Mouse (Mus musculus): ENCODE measurements at regions not wholly inside any gene's neighbourhood (a gene's known extent, or its start where the extent isn't known, plus 50 kb on each side); places are given as distances from the start of the nearest gene placed in this dataset.

DNA sequence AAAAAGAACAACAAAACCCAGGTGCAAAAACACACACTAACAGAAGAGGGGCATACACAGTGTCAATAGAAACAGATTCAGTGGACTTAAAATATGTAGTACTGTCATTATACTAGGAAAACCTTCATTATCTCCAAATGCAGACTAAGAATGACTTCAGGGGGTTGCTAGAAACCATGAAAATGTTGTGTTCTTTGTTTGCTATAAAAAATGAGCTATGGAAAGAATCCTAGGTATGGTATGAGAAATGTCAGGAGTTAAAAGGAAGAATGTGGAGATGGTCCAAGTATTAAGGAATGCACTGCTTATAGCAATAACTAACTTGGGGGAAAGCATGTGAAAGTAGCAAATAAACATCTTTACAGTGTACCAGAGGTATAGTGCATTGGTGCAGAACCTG is 910.2 kb upstream of the B3galt2 start:
- no peak overlapping the region for H3K9ac ChIP-seq (ENCODE audit: insufficient read depth, low read depth, low read length, poor library complexity, severe bottlenecking)
- H3K4me3 ChIP-seq (ENCODE audit: insufficient read depth in 1 of 2, low read depth in 1 of 2, low read length in 2 of 2, poor library complexity in 1 of 2, severe bottlenecking in 1 of 2), result no peak overlapping the region
- H3K4me1 ChIP-seq (ENCODE audit: control insufficient read depth in 2 of 2, insufficient read depth in 2 of 2, low read length in 2 of 2, poor library complexity in 1 of 2), result no peaks in the 10 kb centered on the region
- no peak for DNase-seq (ENCODE audit: low read depth, low spot score)
- no peak overlapping the region for H3K27ac ChIP-seq (ENCODE audit: insufficient read depth, low read depth, low read length, poor library complexity, severe bottlenecking)
- in situ Hi-C loops (cut with MboI; ENCODE audit: low sequenced_read_pairs in 2 of 2, unreplicated experiment in 2 of 2), result no loop called here
- H3K36me3 ChIP-seq (ENCODE audit: control insufficient read depth, insufficient read depth, low read length, poor library complexity, severe bottlenecking), result no peaks in the 10 kb centered on the region
- H3K9me3 ChIP-seq (ENCODE audit: control insufficient read depth, insufficient read depth, low read depth, low read length), result no peaks in the 10 kb centered on the region
- TF ChIP-seq CHD2 (IDR thresholded peaks at IDR 0.05; ENCODE audit: low read depth, low read length) (no peak), ZC3H11A (IDR thresholded peaks at IDR 0.05; ENCODE audit: borderline replicate concordance, low read depth, low read length) (no peak)

DNA sequence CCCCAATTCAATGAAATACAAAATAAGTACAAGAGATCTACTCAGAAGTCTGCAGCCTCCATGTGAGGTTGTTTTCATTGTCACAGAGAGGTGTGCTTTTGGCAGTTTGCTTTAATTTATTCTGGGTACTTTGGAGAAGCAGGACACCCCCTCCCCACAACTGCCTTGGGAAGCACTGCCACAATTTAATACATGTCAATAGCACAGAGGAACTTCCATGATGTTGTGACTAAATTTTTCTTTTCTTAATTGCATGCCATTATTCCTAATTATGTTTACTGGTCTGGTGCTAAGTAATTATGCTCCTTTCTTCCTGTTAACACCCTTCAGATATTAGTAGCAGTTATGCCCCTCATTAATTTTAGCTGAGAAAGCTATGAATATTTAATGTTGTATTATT is 906.4 kb upstream of the B3galt2 start:
- no peak for TF ChIP-seq ZC3H11A (IDR thresholded peaks at IDR 0.05; ENCODE audit: borderline replicate concordance, low read depth, low read length)
- no peak for TF ChIP-seq MAFK (IDR thresholded peaks at IDR 0.05; ENCODE audit: insufficient read depth, low read depth, low read length)
- in situ Hi-C loops (cut with MboI; ENCODE audit: low sequenced_read_pairs in 2 of 2, unreplicated experiment in 2 of 2), result no loop called here
- Histone ChIP-seq H3K4me1 (ENCODE audit: control insufficient read depth in 2 of 2, insufficient read depth in 2 of 2, low read length in 2 of 2, poor library complexity in 1 of 2) (no peaks in the 10 kb centered on the region), H3K9me3 (ENCODE audit: control insufficient read depth, insufficient read depth, low read depth, low read length) (no peaks in the 10 kb centered on the region), H3K36me3 (ENCODE audit: control insufficient read depth, insufficient read depth, low read length, poor library complexity, severe bottlenecking) (no peaks in the 10 kb centered on the region), H3K9ac (ENCODE audit: insufficient read depth, low read depth, low read length, poor library complexity, severe bottlenecking) (no peak overlapping the region), H3K27ac (ENCODE audit: insufficient read depth, low read depth, low read length, poor library complexity, severe bottlenecking) (no peak overlapping the region), H3K4me3 (ENCODE audit: insufficient read depth in 1 of 2, low read depth in 1 of 2, low read length in 2 of 2, poor library complexity in 1 of 2, severe bottlenecking in 1 of 2) (no peak overlapping the region)
- DNase-seq (ENCODE audit: low read depth, low spot score), result no peak

GRCm38 (mm10) chr1:142738376-142738775 is 902.1 kb upstream of the B3galt2 start:
- Histone ChIP-seq H3K9ac (ENCODE audit: insufficient read depth, low read depth, low read length, poor library complexity, severe bottlenecking) (no peak overlapping the region), H3K36me3 (ENCODE audit: control insufficient read depth, insufficient read depth, low read length, poor library complexity, severe bottlenecking) (no peaks in the 10 kb centered on the region), H3K27ac (ENCODE audit: insufficient read depth, low read depth, low read length, poor library complexity, severe bottlenecking) (no peak overlapping the region), H3K9me3 (ENCODE audit: control insufficient read depth, insufficient read depth, low read depth, low read length) (no peaks in the 10 kb centered on the region), H3K4me3 (ENCODE audit: insufficient read depth in 1 of 2, low read depth in 1 of 2, low read length in 2 of 2, poor library complexity in 1 of 2, severe bottlenecking in 1 of 2) (no peak overlapping the region), H3K4me1 (ENCODE audit: control insufficient read depth in 2 of 2, insufficient read depth in 2 of 2, low read length in 2 of 2, poor library complexity in 1 of 2) (no peaks in the 10 kb centered on the region)
- in situ Hi-C loops (cut with MboI; ENCODE audit: low sequenced_read_pairs in 2 of 2, unreplicated experiment in 2 of 2), result no loop called here
- TF ChIP-seq MAFK (IDR thresholded peaks at IDR 0.05; ENCODE audit: insufficient read depth, low read depth, low read length) (no peak), ZNF384 (IDR thresholded peaks at IDR 0.05; ENCODE audit: low read depth, low read length) (no peak), CHD2 (IDR thresholded peaks at IDR 0.05; ENCODE audit: low read depth, low read length) (no peak), ZC3H11A (IDR thresholded peaks at IDR 0.05; ENCODE audit: borderline replicate concordance, low read depth, low read length) (no peak), HCFC1 (IDR thresholded peaks at IDR 0.05; ENCODE audit: borderline replicate concordance, insufficient read depth, low read length) (no peak)
- no peak for DNase-seq (ENCODE audit: low read depth, low spot score)

DNA sequence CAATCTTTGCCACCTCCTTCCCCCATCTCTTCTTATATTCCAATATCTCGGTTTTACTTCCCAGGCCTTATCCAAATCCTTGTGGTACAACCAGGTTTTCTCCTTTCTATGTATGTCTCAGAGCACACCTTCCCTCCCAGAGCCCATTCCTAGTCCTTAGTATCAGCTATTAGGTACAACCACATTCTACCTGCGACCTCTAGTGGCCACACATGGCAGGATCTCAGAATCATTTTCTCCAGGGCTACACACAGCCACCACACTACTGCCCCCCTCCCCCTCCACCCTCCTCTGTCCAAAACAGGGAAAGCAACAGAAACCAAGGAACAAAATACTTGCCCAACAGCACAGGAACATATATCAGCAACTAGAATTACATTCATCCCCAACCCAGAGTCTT is 898.2 kb upstream of the B3galt2 start:
- Histone ChIP-seq H3K9ac (ENCODE audit: insufficient read depth, low read depth, low read length, poor library complexity, severe bottlenecking) (no peak overlapping the region), H3K4me3 (ENCODE audit: insufficient read depth in 1 of 2, low read depth in 1 of 2, low read length in 2 of 2, poor library complexity in 1 of 2, severe bottlenecking in 1 of 2) (no peak overlapping the region), H3K36me3 (ENCODE audit: control insufficient read depth, insufficient read depth, low read length, poor library complexity, severe bottlenecking) (no peaks in the 10 kb centered on the region), H3K4me1 (ENCODE audit: control insufficient read depth in 2 of 2, insufficient read depth in 2 of 2, low read length in 2 of 2, poor library complexity in 1 of 2) (no peaks in the 10 kb centered on the region), H3K27ac (ENCODE audit: insufficient read depth, low read depth, low read length, poor library complexity, severe bottlenecking) (no peak overlapping the region), H3K9me3 (ENCODE audit: control insufficient read depth, insufficient read depth, low read depth, low read length) (no peaks in the 10 kb centered on the region)
- peak; percentile 56 for DNase-seq (ENCODE audit: low read depth, low spot score)
- in situ Hi-C loops (cut with MboI; ENCODE audit: low sequenced_read_pairs in 2 of 2, unreplicated experiment in 2 of 2), result no loop called here
- TF ChIP-seq CHD2 (IDR thresholded peaks at IDR 0.05; ENCODE audit: low read depth, low read length), result no peak
- TF ChIP-seq ZC3H11A (IDR thresholded peaks at IDR 0.05; ENCODE audit: borderline replicate concordance, low read depth, low read length), result peak; percentile 50; the same call in 1 of the 2 replicates
- TF ChIP-seq MAFK (IDR thresholded peaks at IDR 0.05; ENCODE audit: insufficient read depth, low read depth, low read length), result no peak
- TF ChIP-seq HCFC1 (IDR thresholded peaks at IDR 0.05; ENCODE audit: borderline replicate concordance, insufficient read depth, low read length), result no peak

- in situ Hi-C loops (cut with MboI; ENCODE audit: low sequenced_read_pairs in 2 of 2, unreplicated experiment in 2 of 2), result no loop called here
- no peaks in the 10 kb centered on the region for H3K36me3 ChIP-seq (ENCODE audit: control insufficient read depth, insufficient read depth, low read length, poor library complexity, severe bottlenecking)
- H3K9me3 ChIP-seq (ENCODE audit: control insufficient read depth, insufficient read depth, low read depth, low read length), result no peaks in the 10 kb centered on the region
- no peak for DNase-seq (ENCODE audit: low read depth, low spot score)
- H3K4me3 ChIP-seq (ENCODE audit: insufficient read depth in 1 of 2, low read depth in 1 of 2, low read length in 2 of 2, poor library complexity in 1 of 2, severe bottlenecking in 1 of 2), result no peak overlapping the region
- H3K9ac ChIP-seq (ENCODE audit: insufficient read depth, low read depth, low read length, poor library complexity, severe bottlenecking), result no peak overlapping the region
- no peak overlapping the region for H3K27ac ChIP-seq (ENCODE audit: insufficient read depth, low read depth, low read length, poor library complexity, severe bottlenecking)
- TF ChIP-seq CHD2 (IDR thresholded peaks at IDR 0.05; ENCODE audit: low read depth, low read length) (no peak), ZC3H11A (IDR thresholded peaks at IDR 0.05; ENCODE audit: borderline replicate concordance, low read depth, low read length) (no peak), ZNF384 (IDR thresholded peaks at IDR 0.05; ENCODE audit: low read depth, low read length) (no peak), HCFC1 (IDR thresholded peaks at IDR 0.05; ENCODE audit: borderline replicate concordance, insufficient read depth, low read length) (no peak), MAFK (IDR thresholded peaks at IDR 0.05; ENCODE audit: insufficient read depth, low read depth, low read length) (no peak)
- no peaks in the 10 kb centered on the region for H3K4me1 ChIP-seq (ENCODE audit: control insufficient read depth in 2 of 2, insufficient read depth in 2 of 2, low read length in 2 of 2, poor library complexity in 1 of 2)
Measured at GRCm38 (mm10) chr1:142771010-142771409, 869.5 kb upstream of the B3galt2 start.
